Mouse (Mus musculus): ENCODE results near the gene Dusp13.
A peak's percentile ranks its signal among the peaks of the same experiment; 100 is the strongest.

The Dusp13 gene

GRCm38 (mm10) chr14:21747436-21748141 lies 3.4 kb downstream of the Dusp13 start:
- peak; percentile 90 for DNase-seq

DNA sequence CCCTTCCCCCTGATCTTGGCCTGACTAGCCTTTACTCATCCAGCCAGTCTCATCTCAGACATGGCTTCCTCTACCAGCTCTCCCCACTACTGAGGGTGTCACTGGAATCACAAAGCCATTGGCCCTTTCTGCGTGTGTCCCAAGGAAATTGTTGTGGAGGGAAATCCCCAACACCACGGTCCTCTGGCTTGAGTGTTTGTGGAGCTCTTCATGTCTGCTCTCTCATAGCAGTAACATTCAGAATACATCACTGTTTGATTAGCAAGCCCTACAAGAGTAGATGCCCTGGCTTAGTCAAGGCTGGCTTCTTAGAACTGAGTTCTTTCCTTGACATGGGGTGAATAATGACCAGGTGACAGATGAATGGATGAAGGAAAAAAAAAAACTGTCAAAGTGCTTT lies 4.1 kb downstream of the Dusp13 start:
- peak; percentile 58 for DNase-seq

DNA sequence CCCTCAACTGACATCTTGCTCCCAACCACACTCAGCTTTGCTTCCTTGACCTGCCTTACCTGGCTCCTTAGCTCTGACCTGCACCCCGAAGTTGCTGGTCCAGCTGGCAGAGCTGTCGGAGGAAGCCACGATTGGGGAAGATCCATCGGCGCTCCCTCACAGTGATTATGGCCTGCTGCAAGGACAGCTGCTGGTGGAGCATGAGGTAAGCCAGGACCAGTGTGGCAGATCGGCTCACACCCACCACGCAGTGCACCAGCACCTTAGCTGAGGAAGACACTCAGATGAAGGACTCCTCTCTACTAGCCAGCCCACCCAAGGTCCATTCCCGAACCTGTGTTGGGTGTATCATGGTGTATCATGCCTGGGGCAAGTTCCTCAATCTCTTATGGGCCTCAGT lies 4.7 kb downstream of the Dusp13 start:
- DNase-seq = peak; percentile 89

DNA sequence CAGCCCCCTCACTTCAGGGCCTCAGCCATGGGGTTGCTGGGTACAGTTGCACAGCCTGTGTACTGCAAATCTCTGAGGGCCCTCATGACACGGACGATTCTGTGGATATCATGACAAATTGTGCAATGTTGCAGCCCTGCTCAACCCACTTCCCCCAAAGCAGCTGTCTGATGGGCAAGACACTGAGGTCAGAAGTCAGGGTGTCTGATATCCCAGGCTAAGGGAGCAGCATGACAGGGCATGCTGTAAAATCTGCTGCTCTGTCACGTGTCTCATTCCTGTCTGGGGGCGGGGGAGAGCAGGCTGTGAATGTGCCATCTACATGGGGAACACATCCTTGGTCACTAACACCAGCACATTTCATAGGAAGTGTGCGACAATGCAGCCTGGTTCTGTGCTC lies 5.8 kb downstream of the Dusp13 start:
- peak; percentile 95 for DNase-seq

DNA sequence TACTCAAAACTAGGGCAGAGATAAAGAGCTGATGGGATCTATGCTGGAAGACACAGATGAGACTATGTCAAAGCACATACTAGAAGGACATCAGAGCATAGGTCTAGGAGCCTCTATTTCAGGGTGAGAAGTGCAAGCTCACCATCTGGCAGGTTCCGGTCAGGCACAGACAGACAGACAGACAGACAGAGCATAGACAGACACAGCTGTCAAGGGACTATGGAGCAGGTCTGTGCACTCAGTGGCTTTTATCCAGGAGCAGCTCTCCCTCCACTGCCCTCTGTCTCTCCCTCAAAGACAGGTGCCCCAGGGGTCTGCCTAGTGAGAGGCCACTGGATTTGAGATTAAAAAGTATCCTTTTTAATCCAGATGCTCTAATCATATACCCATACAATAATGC lies 6.8 kb downstream of the Dusp13 start:
- peak; percentile 49 for DNase-seq

DNA sequence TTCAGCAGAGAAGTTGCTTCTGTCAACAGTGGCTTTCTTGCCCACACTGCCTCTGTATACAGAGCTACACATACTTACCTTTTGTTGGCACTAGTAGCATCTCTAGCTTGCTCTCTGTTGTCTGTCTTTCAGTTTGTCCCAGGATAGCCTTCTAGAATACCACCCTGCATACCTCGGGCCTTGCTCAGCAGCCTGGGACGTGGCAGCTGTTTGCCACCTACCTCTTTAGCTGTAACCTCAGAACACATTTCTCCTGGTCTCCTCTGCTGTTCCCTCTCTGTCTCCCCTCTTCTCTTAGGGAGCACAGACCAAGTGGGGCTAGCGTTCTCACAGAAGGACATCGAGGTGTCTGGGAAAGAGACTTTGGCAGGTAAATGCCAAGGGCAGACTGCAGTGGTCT lies 8.5 kb downstream of the Dusp13 start:
- DNase-seq = peak; percentile 83

DNA sequence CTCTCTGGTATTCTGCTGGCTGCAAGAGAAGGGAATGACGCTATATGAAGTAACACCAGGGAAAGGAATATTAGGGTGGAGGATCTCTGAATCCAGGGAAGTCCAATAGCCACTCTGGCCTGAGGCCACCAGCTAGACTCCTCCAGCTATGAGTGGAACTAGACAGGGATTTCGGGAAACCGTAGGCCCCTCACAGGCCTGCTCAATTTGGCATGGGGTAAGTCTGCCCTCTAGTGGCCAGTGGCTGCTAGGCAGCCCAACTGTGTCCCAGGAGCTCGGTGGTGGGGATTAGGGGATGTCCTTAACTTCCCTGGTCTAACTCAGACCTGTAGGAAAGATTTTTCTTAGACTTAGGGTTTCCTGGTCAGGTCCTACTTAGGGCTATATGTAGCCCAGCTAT lies 9.2 kb downstream of the Dusp13 start:
- peak; percentile 97 for DNase-seq

- no peak for DNase-seq
Measured at GRCm38 (mm10) chr14:21741314-21741713, 9.7 kb downstream of the Dusp13 start.

- peak; percentile 80 for DNase-seq
Measured at GRCm38 (mm10) chr14:21740345-21740744, 10.6 kb downstream of the Dusp13 start.

- peak; percentile 81 for DNase-seq
Measured at GRCm38 (mm10) chr14:21733131-21733905, 17.7 kb downstream of the Dusp13 start.

- DNase-seq = peak; percentile 83
Measured at GRCm38 (mm10) chr14:21729936-21730335, 21.0 kb downstream of the Dusp13 start.

GRCm38 (mm10) chr14:21729031-21729732 lies 21.8 kb downstream of the Dusp13 start:
- DNase-seq = peak; percentile 89

- DNase-seq = no peak
Measured at GRCm38 (mm10) chr14:21722021-21722698, 28.8 kb downstream of the Dusp13 start.

DNA sequence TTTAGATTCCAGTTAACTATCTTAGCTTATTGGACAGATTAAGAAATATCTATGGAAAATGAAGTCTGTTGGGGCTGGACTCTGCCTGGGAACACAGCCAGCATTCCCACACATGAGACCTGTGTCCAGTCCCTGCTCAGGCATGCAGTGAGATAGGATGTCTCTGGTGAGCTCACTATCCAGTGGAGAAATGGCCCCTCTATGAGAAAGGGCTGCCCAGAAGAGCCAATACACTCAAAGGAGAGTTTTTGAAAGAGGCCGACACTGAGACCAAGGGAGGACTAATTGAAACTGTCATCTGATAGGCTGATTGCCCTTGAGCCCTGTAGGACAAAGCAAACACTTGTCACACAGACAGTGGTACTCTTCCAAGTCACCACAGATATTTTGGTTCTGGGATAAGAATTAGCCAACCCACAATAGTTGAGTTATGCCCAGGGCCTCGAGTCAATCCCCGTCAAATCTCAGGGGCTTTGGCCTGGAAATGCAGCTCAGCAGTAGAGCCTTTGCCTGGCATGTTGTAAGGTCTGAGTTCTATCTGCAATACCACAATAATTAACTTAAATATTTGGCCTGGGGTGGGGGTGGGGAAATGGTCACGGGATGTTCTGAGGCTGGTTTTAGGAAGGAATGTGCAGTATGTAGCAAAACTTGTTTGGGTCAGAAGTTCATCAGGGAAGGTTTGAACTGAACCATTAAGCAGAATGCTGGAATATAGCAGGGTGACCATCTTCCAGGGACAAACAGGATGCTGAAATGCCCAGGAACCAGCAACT lies 30.4 kb downstream of the Dusp13 start:
- no peak for DNase-seq

DNA sequence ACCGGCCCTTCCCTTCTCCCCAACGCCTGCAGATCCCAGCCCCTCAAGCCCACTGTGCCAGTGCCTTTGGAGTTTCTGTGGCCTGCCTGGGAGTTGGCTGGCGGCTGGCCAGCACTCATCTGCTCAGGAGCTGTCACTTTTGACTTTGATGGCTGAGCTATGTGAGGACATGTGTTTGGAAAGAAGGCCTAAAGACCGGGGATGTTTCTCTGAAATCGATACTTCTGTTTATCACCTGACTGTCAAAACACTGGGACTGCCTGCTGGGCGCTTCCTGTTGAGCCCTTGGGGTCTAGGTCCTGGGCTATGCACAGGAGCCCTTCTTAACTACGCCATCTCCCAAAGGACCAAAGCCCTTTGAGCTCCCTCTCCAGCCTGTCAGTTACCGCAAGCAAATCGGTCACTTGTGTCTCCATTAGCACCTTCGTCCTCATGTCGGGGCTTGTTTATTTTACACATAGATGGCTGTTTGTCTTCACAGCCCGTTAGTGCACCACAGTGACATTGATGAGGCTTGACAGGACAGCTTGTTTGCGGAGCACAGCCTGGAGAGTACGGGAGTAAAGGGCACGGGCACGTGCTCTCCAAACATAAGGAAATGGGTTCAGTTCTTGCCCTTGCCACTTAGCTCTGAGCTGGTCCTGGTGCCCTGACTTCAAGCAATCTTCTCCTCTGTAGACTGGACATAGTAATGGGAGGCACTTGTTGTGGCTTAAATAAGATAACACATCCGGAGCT lies 31.2 kb downstream of the Dusp13 start:
- no peak for DNase-seq

- DNase-seq = no peak
Measured at GRCm38 (mm10) chr14:21714486-21714885, 36.5 kb downstream of the Dusp13 start, which contains the start of gene Dupd1. Dupd1 (minus strand) TSS chr14:21714576.

DNA sequence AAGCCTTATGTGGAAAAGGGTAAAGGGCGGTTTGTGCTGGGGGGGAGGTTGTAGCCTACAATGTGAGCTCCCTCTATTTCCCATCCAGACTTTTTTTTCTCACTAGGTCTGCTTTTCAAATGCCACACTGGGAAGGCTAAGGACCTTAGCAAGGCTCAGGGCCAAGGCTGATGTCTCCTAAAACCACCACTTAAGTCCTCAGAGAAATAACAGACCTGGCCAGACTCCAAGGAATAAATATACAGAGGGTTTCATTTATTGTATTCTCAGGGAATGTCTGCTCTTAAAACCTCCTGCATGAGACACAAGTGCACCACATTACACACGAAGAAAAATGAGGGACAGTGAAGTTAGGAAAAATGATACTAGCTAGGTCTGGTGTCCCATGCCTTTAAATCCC lies 39.8 kb downstream of the Dusp13 start:
- DNase-seq = no peak

DNA sequence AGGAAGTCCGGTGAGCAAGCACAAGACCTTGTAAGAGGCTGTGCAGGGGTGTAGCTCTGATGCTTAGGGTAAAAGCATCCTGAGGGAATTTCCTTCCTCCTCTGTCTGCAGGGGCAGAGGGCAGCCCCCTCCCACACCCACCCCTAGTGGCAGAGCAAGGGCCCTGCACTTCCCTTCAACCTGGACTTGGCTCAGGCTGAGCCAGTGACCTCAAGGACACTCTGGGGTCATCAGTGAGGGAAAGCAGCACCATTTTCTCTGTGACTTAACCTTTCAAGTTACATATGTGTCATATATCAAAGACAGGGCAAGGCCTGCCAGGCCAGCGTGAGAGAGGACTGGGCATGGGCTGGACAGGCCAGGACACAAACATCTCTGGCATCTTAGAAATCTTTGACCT lies 41.4 kb downstream of the Dusp13 start:
- no peak for DNase-seq

DNA sequence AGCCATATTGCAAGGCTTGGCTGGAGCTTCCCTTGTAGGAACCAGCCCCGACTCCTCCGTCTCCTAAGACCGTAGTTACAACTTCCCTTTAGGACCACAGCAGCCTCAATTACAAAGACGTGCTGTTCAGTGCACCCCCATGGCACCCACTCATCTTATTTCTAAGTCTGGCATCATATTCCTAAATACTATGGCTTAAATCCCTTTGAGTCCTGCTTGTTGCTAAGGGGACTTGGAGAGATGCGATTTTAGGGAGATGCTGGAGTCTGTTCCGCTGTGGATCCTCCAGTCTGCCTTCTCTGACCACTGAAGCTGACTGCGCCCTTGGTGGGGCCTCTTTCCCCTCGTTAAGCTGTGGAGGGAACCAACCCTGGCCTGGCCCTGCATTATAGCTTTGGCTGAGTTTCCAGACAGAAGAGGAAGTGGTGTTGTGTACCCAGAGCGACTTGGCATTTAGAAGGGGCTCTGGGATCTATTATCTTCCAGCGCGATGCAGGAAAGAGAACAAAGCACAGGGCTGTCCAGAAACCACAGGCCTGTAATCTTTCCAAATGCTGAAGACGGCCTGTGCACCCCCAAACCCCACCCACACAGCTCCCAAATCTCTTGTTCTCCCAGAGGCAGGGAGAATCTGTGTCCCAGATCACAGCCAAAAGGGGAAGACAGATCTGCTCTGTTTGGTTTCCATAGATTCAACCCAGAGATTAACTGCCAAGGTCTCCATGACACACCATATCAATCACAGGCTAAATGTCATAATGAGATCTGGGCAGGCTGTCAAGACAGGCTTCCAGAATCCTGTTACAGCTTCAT lies 44.0 kb downstream of the Dusp13 start:
- DNase-seq = peak; percentile 97

- no peak for DNase-seq
Measured at GRCm38 (mm10) chr14:21705462-21705861, 45.5 kb downstream of the Dusp13 start.

- DNase-seq = peak; percentile 97
Measured at GRCm38 (mm10) chr14:21703255-21703654, 47.7 kb downstream of the Dusp13 start.

Measured in heart, adult 11 months (tissue).